Mouse (Mus musculus) midbrain, embryonic 12.5 days (tissue): ENCODE measurements around the gene Bsdc1. TPM values are rescaled to one million over a fixed set of nuclear protein-coding genes. Genes with fewer than 3 reads are reported as not detected.

Experiments
- ATAC-seq: fragments of 200-750 bp; cut with Nextera tagmentation; 2 replicates; pipeline ENCODE4 v1.8.0; 2017; ENCODE audit warnings: low read depth, moderate TSS enrichment, moderate library complexity; ENCODE audit not compliant: low FRiP score
- H3K27ac ChIP-seq: fragments of 300-500 bp; sonication (generic); replicated peaks from 2 replicates; pipeline ENCODE4 v1.5.1; 2016; ENCODE audit warnings: mild to moderate bottlenecking
- H3K27me3 ChIP-seq: fragments of 300-500 bp; sonication (generic); 2 replicates; pipeline ENCODE4 v1.6.1; 2016; ENCODE audit warnings: mild to moderate bottlenecking
- H3K36me3 ChIP-seq: fragments of 300-500 bp; sonication (generic); 2 replicates; pipeline ENCODE4 v1.6.1; 2016
- H3K4me1 ChIP-seq: fragments of 300-500 bp; sonication (generic); 2 replicates; pipeline ENCODE4 v1.6.1; 2016
- H3K4me2 ChIP-seq: fragments of 300-500 bp; sonication (generic); replicated peaks from 2 replicates; pipeline ENCODE4 v1.6.1; 2016; ENCODE audit warnings: mild to moderate bottlenecking, moderate library complexity
- H3K4me3 ChIP-seq: fragments of 300-500 bp; sonication (generic); 2 replicates; pipeline ENCODE4 v1.5.1; 2016; ENCODE audit warnings: mild to moderate bottlenecking
- H3K9ac ChIP-seq: fragments of 300-500 bp; sonication (generic); replicated peaks from 2 replicates; pipeline ENCODE4 v1.6.1; 2016; ENCODE audit warnings: mild to moderate bottlenecking, moderate library complexity
- H3K9me3 ChIP-seq: fragments of 300-500 bp; sonication (generic); 2 replicates; pipeline ENCODE4 v1.6.1; 2016; ENCODE audit warnings: mild to moderate bottlenecking
- WGBS: fragments of 180-500 bp; shearing (Covaris S2); methylation state at CpG from one replicate; pipeline ENCODE4 v1.1.7; 2016; 5-methylcytosine and 5-hydroxymethylcytosine counted together
- polyA plus RNA-seq: library from polyadenylated mRNA; unstranded; fragments of >200 nt; fragmentation: Nextera tagmentation; extraction: Ambion mirVana; gene quantifications from 2 replicates; pipeline ENCODE4 v1.2.1, GENCODE M21; 2016

Gene Bsdc1
- polyA plus RNA-seq, 1 experiment from 2014 or later: 31.9 TPM

- H3K9me3 ChIP-seq: no peaks in the 10 kb centered on the region
- peak within 1 kb of the TSS; percentile 32; the same call in 1 of the 2 replicates for H3K9ac ChIP-seq
- 4% methylated on average over 67 of the region's 70 CpGs for WGBS
- H3K4me1 ChIP-seq: peaks cover 22% of the 10 kb centered on the region
- peaks cover 30% of the 10 kb centered on the region for H3K36me3 ChIP-seq
- peak within 1 kb of the TSS; percentile 36 for H3K4me3 ChIP-seq
- peaks cover 38% of the 10 kb centered on the region for H3K27me3 ChIP-seq
- peak within 1 kb of the TSS; percentile 55 for H3K4me2 ChIP-seq
- no peak within 1 kb of the TSS for H3K27ac ChIP-seq
- ATAC-seq: 0 out of 2 replicates have a peak, but pooled peaks have one; percentile 52
Measured at GRCm38 (mm10) chr4:129490972-129491880, 29.8 kb downstream of the Bsdc1 start, which contains the start of the genes Tssk3 and Fam229a. TSS of gene Tssk3 (minus strand) at chr4:129491022. TSS of gene Fam229a (plus strand) at chr4:129491190.

DNA sequence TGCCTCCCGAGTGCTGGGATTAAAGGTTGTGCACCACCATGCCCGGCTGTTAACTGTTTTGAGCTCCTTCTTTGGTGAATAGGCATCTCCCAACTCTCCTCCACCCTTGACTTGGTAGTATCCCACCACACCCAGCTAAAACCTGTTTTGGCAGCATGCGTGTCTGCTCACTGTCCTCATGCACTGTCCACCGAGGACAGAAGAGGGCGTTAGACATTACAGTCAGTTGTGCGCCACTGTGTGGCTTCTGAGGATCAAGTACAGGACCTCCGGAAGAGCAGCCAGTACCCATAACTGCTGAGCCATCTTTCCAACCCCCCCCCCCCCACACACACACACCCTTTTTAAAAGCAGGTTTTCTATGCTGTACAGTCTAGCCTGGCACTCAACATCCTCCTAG, 33.3 kb downstream of the Bsdc1 start:
- Histone ChIP-seq H3K9ac (no peak overlapping the region), H3K4me2 (no peak overlapping the region), H3K9me3 (no peaks in the 10 kb centered on the region), H3K27me3 (peaks cover 30% of the 10 kb centered on the region), H3K27ac (no peak overlapping the region), H3K4me1 (peaks cover 29% of the 10 kb centered on the region), H3K36me3 (no peaks in the 10 kb centered on the region), H3K4me3 (no peak overlapping the region)
- WGBS: 72% methylated on average over 7 of the region's 7 CpGs
- no peak for ATAC-seq

DNA sequence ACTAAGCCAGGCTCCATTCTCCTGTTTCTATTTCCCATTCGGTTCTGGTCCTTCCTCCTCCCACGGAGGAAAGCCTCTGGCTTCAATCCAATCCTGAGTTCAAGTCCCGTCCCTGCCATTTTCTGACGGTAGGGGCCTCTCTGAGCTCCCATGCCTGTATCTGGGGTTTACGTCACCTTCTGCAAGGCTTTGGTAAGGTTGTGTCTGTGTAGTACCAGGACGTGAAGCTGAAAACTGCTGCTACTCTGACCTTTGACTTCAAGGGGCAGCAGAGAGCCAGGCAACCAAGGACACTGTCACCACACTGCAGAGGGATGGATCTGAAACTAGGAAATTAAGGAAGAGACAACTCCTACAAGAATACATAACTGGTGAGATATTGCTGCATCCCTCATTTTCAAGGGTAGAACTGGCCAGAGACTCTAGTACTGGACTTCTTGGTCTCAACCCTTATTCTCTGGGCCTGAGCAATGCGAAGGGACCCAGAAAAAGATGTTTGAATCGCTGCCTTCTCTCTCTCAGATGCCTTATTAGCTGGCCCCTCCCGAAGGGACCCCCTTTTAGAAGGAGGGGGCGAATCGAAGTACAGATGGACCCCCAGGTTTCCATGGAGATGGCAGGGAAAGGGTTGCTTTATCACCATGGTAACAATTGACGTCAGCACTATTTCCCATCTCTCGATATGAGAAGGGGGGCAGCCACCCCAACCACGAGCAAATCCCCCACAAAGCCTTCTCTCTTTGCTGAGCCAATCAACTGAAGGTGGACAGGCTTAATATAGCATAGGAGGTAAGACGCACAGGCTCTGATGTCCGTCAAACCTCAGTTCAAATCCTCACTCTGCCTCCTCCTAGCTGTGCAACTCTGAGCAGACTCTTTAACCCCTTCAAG, 34.5 kb downstream of the Bsdc1 start:
- Histone ChIP-seq H3K36me3 (no peaks in the 10 kb centered on the region), H3K9me3 (no peaks in the 10 kb centered on the region), H3K27ac (peak overlapping the region; percentile 49; the same call in 1 of the 2 replicates), H3K4me2 (peak overlapping the region; percentile 21), H3K4me1 (peaks cover 27% of the 10 kb centered on the region), H3K9ac (peak overlapping the region; percentile 34), H3K27me3 (peaks cover 18% of the 10 kb centered on the region), H3K4me3 (no peak overlapping the region; the same call in 1 of the 2 replicates)
- ATAC-seq: 0 out of 2 replicates have a peak, but pooled peaks have one; percentile 7
- WGBS: 23% methylated on average over 16 of the region's 16 CpGs

GRCm38 (mm10) chr4:129496631-129497030, 35.2 kb downstream of the Bsdc1 start:
- H3K4me3 ChIP-seq: no peak overlapping the region
- H3K36me3 ChIP-seq: no peaks in the 10 kb centered on the region
- H3K4me1 ChIP-seq: peaks cover 23% of the 10 kb centered on the region
- no peak for ATAC-seq
- WGBS: 46% methylated on average over 6 of the region's 6 CpGs
- peak overlapping the region; percentile 21; the same call in 1 of the 2 replicates for H3K4me2 ChIP-seq
- H3K9me3 ChIP-seq: no peaks in the 10 kb centered on the region
- peak overlapping the region; percentile 34 for H3K9ac ChIP-seq
- H3K27me3 ChIP-seq: peaks cover 10% of the 10 kb centered on the region
- H3K27ac ChIP-seq: peak overlapping the region; percentile 49; the same call in 1 of the 2 replicates

GRCm38 (mm10) chr4:129498941-129499340, 37.6 kb downstream of the Bsdc1 start:
- 72% methylated on average over 3 of the region's 3 CpGs for WGBS
- H3K4me1 ChIP-seq: peaks cover 20% of the 10 kb centered on the region
- no peak overlapping the region for H3K4me2 ChIP-seq
- no peak overlapping the region for H3K4me3 ChIP-seq
- no peak for ATAC-seq
- no peak overlapping the region for H3K9ac ChIP-seq
- no peak overlapping the region for H3K27ac ChIP-seq
- no peaks in the 10 kb centered on the region for H3K27me3 ChIP-seq
- no peaks in the 10 kb centered on the region for H3K36me3 ChIP-seq
- no peaks in the 10 kb centered on the region for H3K9me3 ChIP-seq

GRCm38 (mm10) chr4:129500017-129500416, 38.6 kb downstream of the Bsdc1 start:
- Histone ChIP-seq H3K4me3 (peak overlapping the region; percentile 53), H3K27ac (peak overlapping the region; percentile 58), H3K4me2 (peak overlapping the region; percentile 66), H3K9me3 (no peaks in the 10 kb centered on the region), H3K4me1 (peaks cover 20% of the 10 kb centered on the region), H3K9ac (peak overlapping the region; percentile 53; the same call in 1 of the 2 replicates), H3K27me3 (no peaks in the 10 kb centered on the region), H3K36me3 (no peaks in the 10 kb centered on the region)
- WGBS: 77% methylated on average over 8 of the region's 8 CpGs
- no peak for ATAC-seq

- H3K4me2 ChIP-seq: peak overlapping the region; percentile 66
- peak overlapping the region; percentile 53 for H3K9ac ChIP-seq
- H3K27me3 ChIP-seq: no peaks in the 10 kb centered on the region
- H3K27ac ChIP-seq: peak overlapping the region; percentile 58
- H3K4me3 ChIP-seq: peak overlapping the region; percentile 53
- H3K9me3 ChIP-seq: no peaks in the 10 kb centered on the region
- peaks cover 17% of the 10 kb centered on the region for H3K4me1 ChIP-seq
- H3K36me3 ChIP-seq: no peaks in the 10 kb centered on the region
- WGBS: 1% methylated on average over 43 of the region's 49 CpGs
- ATAC-seq: peak; percentile 90
Measured at GRCm38 (mm10) chr4:129500607-129501566, 39.5 kb downstream of the Bsdc1 start.

- Histone ChIP-seq H3K4me1 (0 out of 2 replicates have a peak, but pooled peaks cover 6% of the 10 kb centered on the region), H3K27me3 (no peaks in the 10 kb centered on the region), H3K36me3 (no peaks in the 10 kb centered on the region), H3K4me3 (no peak overlapping the region), H3K4me2 (no peak overlapping the region), H3K9me3 (no peaks in the 10 kb centered on the region), H3K9ac (no peak overlapping the region), H3K27ac (no peak overlapping the region)
- 83% methylated on average over 9 of the region's 9 CpGs for WGBS
- no peak for ATAC-seq
Measured at GRCm38 (mm10) chr4:129502327-129502888, 41.0 kb downstream of the Bsdc1 start.

GRCm38 (mm10) chr4:129502901-129503444, 41.6 kb downstream of the Bsdc1 start:
- H3K27me3 ChIP-seq: no peaks in the 10 kb centered on the region
- H3K27ac ChIP-seq: no peak overlapping the region
- no peak overlapping the region for H3K4me2 ChIP-seq
- ATAC-seq: no peak
- no peaks in the 10 kb centered on the region for H3K9me3 ChIP-seq
- 81% methylated on average over 11 of the region's 11 CpGs for WGBS
- no peak overlapping the region for H3K4me3 ChIP-seq
- 0 out of 2 replicates have a peak, but pooled peaks cover 6% of the 10 kb centered on the region for H3K4me1 ChIP-seq
- no peaks in the 10 kb centered on the region for H3K36me3 ChIP-seq
- H3K9ac ChIP-seq: no peak overlapping the region

DNA sequence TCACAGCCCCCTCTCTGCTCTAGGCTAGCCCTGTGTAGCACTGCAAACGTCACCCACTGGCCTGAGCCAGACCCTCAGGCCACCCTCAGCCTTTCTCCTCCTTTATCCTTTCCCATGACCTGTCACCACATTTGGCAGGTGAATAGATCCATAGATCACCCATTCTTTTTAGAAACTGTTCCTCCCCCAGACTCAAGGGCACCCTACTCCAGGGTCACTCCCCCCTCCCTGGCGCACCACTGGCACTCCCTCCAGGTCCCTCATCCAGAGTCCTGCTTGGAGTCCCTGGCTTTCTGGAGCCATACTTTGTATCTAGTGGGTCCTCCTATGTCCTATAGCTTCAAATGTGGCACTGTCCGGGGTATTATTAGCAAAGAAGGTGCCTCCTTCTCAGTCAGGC, 44.1 kb downstream of the Bsdc1 start:
- 85% methylated on average over 3 of the region's 3 CpGs for WGBS
- H3K27ac ChIP-seq: no peak overlapping the region
- no peaks in the 10 kb centered on the region for H3K36me3 ChIP-seq
- no peak overlapping the region for H3K4me2 ChIP-seq
- H3K4me1 ChIP-seq: peaks cover 17% of the 10 kb centered on the region; the same call in 1 of the 2 replicates
- no peak overlapping the region for H3K9ac ChIP-seq
- no peak for ATAC-seq
- no peak overlapping the region for H3K4me3 ChIP-seq
- H3K27me3 ChIP-seq: no peaks in the 10 kb centered on the region
- H3K9me3 ChIP-seq: no peaks in the 10 kb centered on the region
